ENCODE assay signal across 19 mouse cellular contexts in genomic region chr3:90605736-90606135, GRCm38 (mm10). TPM values are rescaled to one million over a fixed set of nuclear protein-coding genes. Genes with fewer than 3 reads are reported as not detected.
DNase-seq lines count a peak whose midpoint lies in the region; ATAC-seq and TF ChIP-seq lines count a peak whose summit lies in the region.
"Had no signal": no experiment of that assay in that cellular context is flagged by ENCODE, and none has a peak within 500 bp of the region (broad histone marks: within the 10 kb centered on the region; RNA-seq: fewer than 3 reads in every experiment).

No protein-coding gene starts in this region.

- WGBS in intestine, embryonic 14.5 days: 77% methylated on average over 2 of the region's 2 CpGs
- WGBS in intestine, postnatal 0 days: 86% methylated on average over 2 of the region's 2 CpGs
- WGBS in limb, embryonic 12.5 days: 75% methylated on average over 2 of the region's 2 CpGs

- no peaks in the 10 kb centered on the region for H3K36me3 ChIP-seq in intestine, embryonic 14.5 days (ENCODE audit: control insufficient read depth, insufficient read depth, low read length)
- no peaks in the 10 kb centered on the region for H3K36me3 ChIP-seq in intestine, postnatal 0 days (ENCODE audit: control insufficient read depth, insufficient read depth)
- H3K36me3 ChIP-seq in limb, embryonic 12.5 days: no peaks in the 10 kb centered on the region
- H3K36me3 ChIP-seq: hindbrain, embryonic 13.5 days had no signal

- no peak overlapping the region for H3K9ac ChIP-seq in intestine, embryonic 14.5 days (ENCODE audit: low read length)
- H3K9ac ChIP-seq in intestine, postnatal 0 days (ENCODE audit: low read depth, low read length): no peak overlapping the region
- H3K9ac ChIP-seq in limb, embryonic 12.5 days (replicated peaks): no peak overlapping the region
- H3K9ac ChIP-seq: hindbrain, embryonic 13.5 days had no signal

- no peak overlapping the region for H3K4me3 ChIP-seq in intestine, embryonic 14.5 days (ENCODE audit: low read depth, low read length)
- no peak overlapping the region for H3K4me3 ChIP-seq in intestine, postnatal 0 days (ENCODE audit: low read depth, low read length)
- H3K4me3 ChIP-seq in limb, embryonic 12.5 days (replicated peaks): no peak overlapping the region
- H3K4me3 ChIP-seq: heart, adult 2 months; hindbrain, embryonic 13.5 days had no signal

- peak overlapping the region; percentile 39 for H3K27ac ChIP-seq in intestine, embryonic 14.5 days (ENCODE audit: low read depth)
- no peak overlapping the region for H3K27ac ChIP-seq in intestine, postnatal 0 days (ENCODE audit: low read depth, low read length)
- H3K27ac ChIP-seq in limb, embryonic 12.5 days: peak overlapping the region; percentile 90
- H3K27ac ChIP-seq: hindbrain, embryonic 13.5 days had no signal

- no peak for TF ChIP-seq CTCF in intestine, postnatal 0 days (IDR thresholded peaks at IDR 0.05; ENCODE audit: low read depth)

- H3K27me3 ChIP-seq in intestine, embryonic 14.5 days (replicated peaks; ENCODE audit: control insufficient read depth, insufficient read depth, low read length): no peaks in the 10 kb centered on the region
- no peaks in the 10 kb centered on the region for H3K27me3 ChIP-seq in intestine, postnatal 0 days (replicated peaks; ENCODE audit: control insufficient read depth, insufficient read depth, low read length)
- no peaks in the 10 kb centered on the region for H3K27me3 ChIP-seq in limb, embryonic 12.5 days

- no peak for DNase-seq in intestine, embryonic 14.5 days (ENCODE audit: low spot score)
- peak; percentile 11 for DNase-seq in urinary bladder, postnatal 14 days (ENCODE audit: low spot score)
- no peak for DNase-seq in urinary bladder, adult 2 months (ENCODE audit: low spot score)
- DNase-seq in spleen, postnatal 10 days (ENCODE audit: low spot score in 2 of 2): no peak
- no peak for DNase-seq in retina, postnatal 1 day
- DNase-seq in cerebellum, adult 9-11 months: no peak
- DNase-seq: B cell, adult 2 months; cerebellum, postnatal 10 days; kidney, adult 9 months; left cerebral cortex, postnatal 4 days; lung, adult 2 months; right cerebral cortex, adult 18-20 months had no signal

- H3K9me3 ChIP-seq in intestine, embryonic 14.5 days (ENCODE audit: control insufficient read depth, low read length): no peaks in the 10 kb centered on the region
- H3K9me3 ChIP-seq in intestine, postnatal 0 days (ENCODE audit: control insufficient read depth): no peaks in the 10 kb centered on the region
- no peaks in the 10 kb centered on the region for H3K9me3 ChIP-seq in limb, embryonic 12.5 days
- H3K9me3 ChIP-seq: hindbrain, embryonic 13.5 days had no signal

- no peak for ATAC-seq in intestine, embryonic 14.5 days (replicated peaks; ENCODE audit: low FRiP score, low TSS enrichment, low read depth)
- no peak for ATAC-seq in intestine, postnatal 0 days
- no peak for ATAC-seq in limb, embryonic 12.5 days (ENCODE audit: insufficient number of reproducible peaks, insufficient read depth, low FRiP score, low TSS enrichment, low read depth)

- peaks cover 23% of the 10 kb centered on the region for H3K4me1 ChIP-seq in intestine, embryonic 14.5 days (replicated peaks; ENCODE audit: control insufficient read depth, insufficient read depth, low read length)
- no peaks in the 10 kb centered on the region for H3K4me1 ChIP-seq in intestine, postnatal 0 days (replicated peaks; ENCODE audit: control insufficient read depth, insufficient read depth, low read length)
- peaks cover 39% of the 10 kb centered on the region for H3K4me1 ChIP-seq in limb, embryonic 12.5 days (replicated peaks)

- no peak overlapping the region for H3K4me2 ChIP-seq in intestine, embryonic 14.5 days (ENCODE audit: low read length)
- H3K4me2 ChIP-seq in intestine, postnatal 0 days (replicated peaks; ENCODE audit: low read depth): no peak overlapping the region
- H3K4me2 ChIP-seq in limb, embryonic 12.5 days: no peak overlapping the region
- H3K4me2 ChIP-seq: hindbrain, embryonic 13.5 days had no signal

RNA-seq across cellular contexts. Expression of gene S100a4, which starts 2.2 kb away (rescaled TPM):
- polyA plus RNA-seq in intestine, embryonic 14.5 days (2014; fragmentation: Nextera tagmentation; extraction: Ambion mirVana): 4.1 and 5.3 TPM in 2 replicates
- polyA plus RNA-seq in intestine, postnatal 0 days (2015; fragmentation: Nextera tagmentation; extraction: Ambion mirVana): 8.6 and 8.7 TPM in 2 replicates
- 263 and 329 TPM in 2 replicates for polyA plus RNA-seq in urinary bladder, adult 2 months (2012; rRNA removed)
- 3.5 and 4.7 TPM in 2 replicates for polyA plus RNA-seq in limb, embryonic 12.5 days (2016; fragmentation: Nextera tagmentation; extraction: Ambion mirVana)

RNA-seq across cellular contexts. Expression of gene S100a5, which starts 2.6 kb away (rescaled TPM):
- polyA plus RNA-seq in intestine, embryonic 14.5 days (2014; fragmentation: Nextera tagmentation; extraction: Ambion mirVana): 5.1 and 8.6 TPM in 2 replicates
- 4.1 and 5.6 TPM in 2 replicates for polyA plus RNA-seq in intestine, postnatal 0 days (2015; fragmentation: Nextera tagmentation; extraction: Ambion mirVana)
- 9.8 and 10.2 TPM in 2 replicates for polyA plus RNA-seq in urinary bladder, adult 2 months (2012; rRNA removed)
- not detected in 2 replicates for polyA plus RNA-seq in limb, embryonic 12.5 days (2016; fragmentation: Nextera tagmentation; extraction: Ambion mirVana)
- polyA plus RNA-seq: forebrain, embryonic 14.5 days; heart, adult 2 months; heart, postnatal 0 days; hindbrain, embryonic 13.5 days; lung, adult 2 months; testis, adult 2 months had no signal

RNA-seq across cellular contexts. Expression of gene Gm42674, which starts 4.0 kb away (rescaled TPM):
- not detected in 2 replicates for polyA plus RNA-seq in intestine, embryonic 14.5 days (2014; fragmentation: Nextera tagmentation; extraction: Ambion mirVana)
- not detected in 2 replicates for polyA plus RNA-seq in intestine, postnatal 0 days (2015; fragmentation: Nextera tagmentation; extraction: Ambion mirVana)
- polyA plus RNA-seq in urinary bladder, adult 2 months (2012; rRNA removed): 0.41 and 0.81 TPM in 2 replicates
- not detected in 2 replicates for polyA plus RNA-seq in limb, embryonic 12.5 days (2016; fragmentation: Nextera tagmentation; extraction: Ambion mirVana)
- polyA plus RNA-seq: forebrain, embryonic 14.5 days; heart, adult 2 months; heart, postnatal 0 days; hindbrain, embryonic 13.5 days; lung, adult 2 months; testis, adult 2 months had no signal

RNA-seq across cellular contexts. Expression of gene S100a6, which starts 6.9 kb away (rescaled TPM):
- polyA plus RNA-seq in intestine, embryonic 14.5 days (2014; fragmentation: Nextera tagmentation; extraction: Ambion mirVana): 359 and 401 TPM in 2 replicates
- 374 and 424 TPM in 2 replicates for polyA plus RNA-seq in intestine, postnatal 0 days (2015; fragmentation: Nextera tagmentation; extraction: Ambion mirVana)
- polyA plus RNA-seq in urinary bladder, adult 2 months (2012; rRNA removed): 3,944 and 6,594 TPM in 2 replicates
- 25.4 and 30.1 TPM in 2 replicates for polyA plus RNA-seq in limb, embryonic 12.5 days (2016; fragmentation: Nextera tagmentation; extraction: Ambion mirVana)

RNA-seq across cellular contexts. Expression of gene S100a2, which starts 15.7 kb away (rescaled TPM):
- not detected in 2 replicates for polyA plus RNA-seq in intestine, embryonic 14.5 days (2014; fragmentation: Nextera tagmentation; extraction: Ambion mirVana)
- polyA plus RNA-seq in intestine, postnatal 0 days (2015; fragmentation: Nextera tagmentation; extraction: Ambion mirVana): not detected in 2 replicates
- polyA plus RNA-seq in urinary bladder, adult 2 months (2012; rRNA removed): not detected in 2 replicates
- not detected in 2 replicates for polyA plus RNA-seq in limb, embryonic 12.5 days (2016; fragmentation: Nextera tagmentation; extraction: Ambion mirVana)
- polyA plus RNA-seq: forebrain, embryonic 14.5 days; heart, adult 2 months; heart, postnatal 0 days; hindbrain, embryonic 13.5 days; lung, adult 2 months; testis, adult 2 months had no signal

Comparison
In these comparisons a context has a peak if more than half of its experiments do, and no peak if none do; other contexts are left out.
1. RNA of gene S100a4, which starts 2.2 kb away (polyA plus RNA-seq): 263 to 329 TPM in urinary bladder, adult 2 months; 8.6 to 8.7 TPM in intestine, postnatal 0 days, 4.1 to 5.3 TPM in intestine, embryonic 14.5 days and 3.5 to 4.7 TPM in limb, embryonic 12.5 days; every median in the first group is over 10 times any median in the second.